Mouse (Mus musculus) CH12.LX (cell line): Measurements from ENCODE around the gene Mea1. TPM values are rescaled to one million over a fixed set of nuclear protein-coding genes. Genes with fewer than 3 reads are reported as not detected.

Experiments
- DNase-seq: peaks from one replicate; pipeline ENCODE4 v3.0.0-alpha.2; 2013; ENCODE audit errors: extremely low read depth
- H3K27ac ChIP-seq: 2 replicates; pipeline ENCODE4 v1.5.1; 2012; ENCODE audit warnings: low read depth, mild to moderate bottlenecking, control low read depth, moderate library complexity; ENCODE audit not compliant: insufficient read depth
- H3K27me3 ChIP-seq: replicated peaks from 2 replicates; pipeline ENCODE3; 2012; ENCODE audit warnings: inconsistent platforms
- H3K36me3 ChIP-seq, 2 experiments: replicated peaks in 1 of 2; 2 replicates each; pipeline versions ENCODE3 to v1.6.1; 2012; ENCODE audit warnings: inconsistent platforms in 1 of 2, low read length in 1 of 2, mild to moderate bottlenecking in 1 of 2, mixed read lengths in 1 of 2, moderate library complexity in 1 of 2; ENCODE audit not compliant: control insufficient read depth in 1 of 2, insufficient read depth in 1 of 2
- H3K4me1 ChIP-seq, 2 experiments: 2 replicates each; pipeline ENCODE4 v1.6.1; 2012; ENCODE audit warnings: inconsistent platforms in 1 of 2, moderate library complexity in 1 of 2; ENCODE audit not compliant: insufficient read depth in 2 of 2, control insufficient read depth in 1 of 2
- H3K4me2 ChIP-seq: 2 replicates; pipeline ENCODE4 v1.6.1; 2012; ENCODE audit warnings: low read depth, mild to moderate bottlenecking, control low read depth; ENCODE audit not compliant: poor library complexity, insufficient read depth, severe bottlenecking
- H3K4me3 ChIP-seq, 3 experiments: fragments of 150-350 bp in 1 of 3; sonication (generic) in 1 of 3; replicated peaks in 1 of 3; 2 replicates each; pipeline versions ENCODE3 to v1.5.1; 2011 to 2012; ENCODE audit warnings: low read depth in 2 of 3, low read length in 2 of 3, mild to moderate bottlenecking in 2 of 3, moderate library complexity in 2 of 3, control low read depth in 1 of 3, improper control_type of control experiment in 1 of 3, inconsistent platforms in 1 of 3, mixed read lengths in 1 of 3; ENCODE audit not compliant: poor library complexity in 1 of 3
- H3K79me2 ChIP-seq: replicated peaks from 2 replicates; pipeline ENCODE4 v1.6.1; 2012; ENCODE audit warnings: mild to moderate bottlenecking, moderate library complexity; ENCODE audit not compliant: control insufficient read depth, poor library complexity, insufficient read depth, severe bottlenecking; ENCODE audit errors: extremely low read depth
- H3K9ac ChIP-seq: 2 replicates; pipeline ENCODE4 v1.6.1; 2012; ENCODE audit warnings: low read depth, mild to moderate bottlenecking, control low read depth, moderate library complexity; ENCODE audit not compliant: insufficient read depth
- H3K9me3 ChIP-seq: replicated peaks from 2 replicates; pipeline ENCODE3; 2012; ENCODE audit warnings: low read length, inconsistent platforms, mixed read lengths
- CHD1 ChIP-seq: IDR thresholded peaks from 2 replicates; pipeline ENCODE4 v1.6.1; 2012; ENCODE audit warnings: low read depth, low read length, improper control_type of control experiment, inconsistent platforms
- CTCF ChIP-seq, 2 experiments: IDR thresholded peaks in 1 of 2; conservative IDR thresholded peaks in 1 of 2; 2 replicates each; pipeline ENCODE4 v1.5.1; 2011 to 2012; ENCODE audit warnings: low read depth in 2 of 2, low read length in 2 of 2, improper control_type of control experiment in 1 of 2, inconsistent platforms in 1 of 2, mild to moderate bottlenecking in 1 of 2, moderate library complexity in 1 of 2
- ELF1 ChIP-seq: IDR thresholded peaks from 2 replicates; pipeline ENCODE4 v1.6.1; 2014; ENCODE audit warnings: low read depth, mild to moderate bottlenecking, inconsistent platforms, low read length, improper control_type of control experiment
- GABPA ChIP-seq: IDR thresholded peaks from 2 replicates; pipeline ENCODE4 v1.6.1; 2012; ENCODE audit warnings: low read depth, low read length, improper control_type of control experiment, inconsistent platforms; ENCODE audit not compliant: insufficient replicate concordance
- HCFC1 ChIP-seq: IDR thresholded peaks from 2 replicates; pipeline ENCODE4 v1.6.1; 2012; ENCODE audit warnings: low read depth, mild to moderate bottlenecking, inconsistent platforms, low read length, improper control_type of control experiment
- MAX ChIP-seq: IDR thresholded peaks from 2 replicates; pipeline ENCODE4 v1.6.1; 2011; ENCODE audit warnings: low read length, improper control_type of control experiment
- RAD21 ChIP-seq: IDR thresholded peaks from 2 replicates; pipeline ENCODE4 v1.6.1; 2011; ENCODE audit warnings: low read depth, mild to moderate bottlenecking, low read length, improper control_type of control experiment, moderate library complexity
- SIN3A ChIP-seq: IDR thresholded peaks from 2 replicates; pipeline ENCODE4 v1.6.1; 2012; ENCODE audit warnings: low read length, improper control_type of control experiment, inconsistent platforms
- TBP ChIP-seq: conservative IDR thresholded peaks from 2 replicates; pipeline ENCODE4 v1.6.1; 2011; ENCODE audit warnings: low read depth, low read length, improper control_type of control experiment
- UBTF ChIP-seq: IDR thresholded peaks from 2 replicates; pipeline ENCODE4 v1.6.1; 2012; ENCODE audit warnings: low read depth, mild to moderate bottlenecking, inconsistent platforms, low read length, improper control_type of control experiment, moderate library complexity
- USF2 ChIP-seq: conservative IDR thresholded peaks from 2 replicates; pipeline ENCODE4 v1.6.1; 2011; ENCODE audit warnings: low read depth, low read length, improper control_type of control experiment
- ZKSCAN1 ChIP-seq: IDR thresholded peaks from 2 replicates; pipeline ENCODE4 v1.6.1; 2012; ENCODE audit warnings: low read depth, inconsistent platforms, low read length, improper control_type of control experiment, borderline replicate concordance
- ZNF384 ChIP-seq: IDR thresholded peaks from 2 replicates; pipeline ENCODE4 v1.6.1; 2012; ENCODE audit warnings: low read depth, low read length, improper control_type of control experiment, inconsistent platforms
- dilution Hi-C: fragments of 300-500 bp; cut with MboI; formaldehyde crosslinking; loops from 2 replicates; pipeline ENCODE4 v1.14.3; 2020; ENCODE audit warnings: low sequenced_read_pairs; ENCODE audit not compliant: extremely low pct_unique_long_range_greater_than_20kb, extremely low pct_ligation_motif_present
- in situ Hi-C: fragments of 300-500 bp; cut with MboI; formaldehyde crosslinking; loops from 3 replicates; pipeline ENCODE4 v1.14.3; 2019; ENCODE audit warnings: low sequenced_read_pairs, low pct_ligation_motif_present, low pct_unique_long_range_greater_than_20kb, mixed read lengths
- polyA plus RNA-seq: library from polyadenylated mRNA; unstranded; fragments of >175 nt; gene quantifications from 2 replicates; pipeline ENCODE4 v1.2.1, GENCODE M21; 2012; ENCODE audit warnings: low read depth; ENCODE audit not compliant: insufficient read length
- total RNA-seq, 2 experiments: library from RNA; depleted of rRNA; stranded (reverse); fragments of 300-350 nt in 1 of 2; fragments of >200 nt in 1 of 2; gene quantifications; 2 replicates each; pipeline ENCODE4 v1.2.3; 2012 to 2014

Mea1 gene
- total and polyA plus RNA-seq, 3 experiments, result 68.3 to 106 (median 86.1) TPM

DNA sequence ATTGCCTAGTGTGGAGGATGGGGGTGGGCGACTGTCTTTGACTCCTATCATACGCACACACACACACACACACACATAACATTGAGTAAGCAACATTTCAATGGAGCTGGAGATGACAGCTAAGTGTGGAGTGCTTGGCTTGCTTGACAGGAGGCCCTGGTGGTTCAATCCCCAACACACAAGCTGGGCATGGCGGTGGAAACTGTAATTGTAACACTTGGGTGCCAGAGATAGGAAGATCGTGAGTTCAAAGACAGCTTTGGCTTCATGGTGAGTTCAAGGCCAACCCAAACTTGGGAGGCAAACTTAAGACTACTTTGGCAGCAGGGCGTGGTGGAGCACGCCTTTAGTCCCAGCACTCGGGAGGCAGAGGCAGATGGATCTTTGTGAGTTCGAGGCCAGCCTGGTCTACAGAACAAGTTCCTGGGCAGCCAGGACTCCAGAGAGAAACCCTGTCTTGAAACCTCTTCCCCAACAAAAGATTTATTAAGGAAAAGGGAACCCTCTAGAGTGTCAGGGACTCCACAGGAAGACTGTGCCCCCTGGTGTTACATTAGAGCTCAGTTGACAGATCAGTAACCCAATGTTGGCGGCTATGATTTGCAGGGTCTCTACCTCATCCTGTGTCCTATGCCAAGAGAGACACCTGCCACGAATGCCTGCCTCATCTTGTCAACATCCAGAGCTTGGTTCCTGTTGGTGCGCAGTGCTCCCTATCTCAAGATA, 36.3 kb downstream of the Mea1 start:
- Histone ChIP-seq H3K27me3 (no peaks in the 10 kb centered on the region), H3K4me3 (no peak overlapping the region), H3K9ac (no peak overlapping the region), H3K79me2 (peaks cover 19% of the 10 kb centered on the region), H3K9me3 (peaks cover 5% of the 10 kb centered on the region), H3K27ac (no peak overlapping the region), H3K36me3 (peaks cover 17 to 55% of the 10 kb centered on the region in 2 experiments), H3K4me1 (peaks cover 6 to 18% of the 10 kb centered on the region in 2 experiments), H3K4me2 (no peak overlapping the region)
- dilution Hi-C loops, result no loop called here
- TF ChIP-seq CTCF (conservative IDR thresholded peaks at IDR 0.05 in 1 of 2, IDR thresholded peaks at IDR 0.05 in 1 of 2; ENCODE audit: low read depth in 2 of 2, low read length in 2 of 2) (peak in 1 of 2 experiments; percentile 16; a peak in 1 of 4 replicates), ZKSCAN1 (no peak)
- no peak for DNase-seq
- in situ Hi-C loops, result loop anchor here (5.0 kb wide), 1 partner anchor 63 kb away; the partner anchor contains the start of gene Cul7

DNA sequence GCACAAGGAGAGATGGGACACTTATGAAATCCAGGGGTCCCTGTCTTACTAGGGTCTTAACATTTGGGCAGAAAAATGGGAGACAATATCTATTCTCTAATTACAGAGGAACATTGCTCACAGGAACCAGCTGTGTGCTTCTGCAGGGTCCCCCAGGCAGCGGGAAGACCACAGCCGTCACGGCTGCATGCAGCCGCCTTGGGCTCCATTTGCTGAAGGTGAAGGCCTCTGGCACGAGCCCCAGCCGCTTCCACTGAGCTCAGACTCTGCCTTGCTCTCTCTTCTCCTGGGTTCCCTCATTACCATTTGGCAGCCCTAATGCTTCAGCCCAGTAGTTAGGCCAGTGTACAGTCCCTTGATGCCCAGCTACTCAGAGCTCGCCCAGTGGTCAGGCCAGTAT, 42.5 kb downstream of the Mea1 start:
- TF ChIP-seq CHD1 (no peak), SIN3A (no peak), GABPA (no peak), CTCF (conservative IDR thresholded peaks at IDR 0.05 in 1 of 2, IDR thresholded peaks at IDR 0.05 in 1 of 2; ENCODE audit: low read depth in 2 of 2, low read length in 2 of 2) (no peak), RAD21 (no peak), ELF1 (no peak), HCFC1 (no peak), TBP (no peak), MAX (no peak), USF2 (no peak), ZNF384 (no peak), UBTF (no peak), ZKSCAN1 (no peak)
- dilution Hi-C loops, result no loop called here
- H3K27ac ChIP-seq, result no peak overlapping the region

More for the DNA sequence above, 42.5 kb downstream of the Mea1 start:
- no peaks in the 10 kb centered on the region for H3K27me3 ChIP-seq
- DNase-seq, result no peak
- no peak overlapping the region for H3K4me2 ChIP-seq
- H3K4me1 ChIP-seq, result peaks cover 6 to 11% of the 10 kb centered on the region in 2 experiments
- H3K79me2 ChIP-seq, result no peaks in the 10 kb centered on the region
- H3K9ac ChIP-seq, result no peak overlapping the region
- peaks cover 43 to 85% of the 10 kb centered on the region in 2 experiments for H3K36me3 ChIP-seq
- no peak overlapping the region for H3K4me3 ChIP-seq
- in situ Hi-C loops, result no loop called here
- H3K9me3 ChIP-seq, result no peaks in the 10 kb centered on the region
